Mouse (Mus musculus) ES-E14 (cell line): ENCODE results near the gene Snap23. TPM values are rescaled to one million over a fixed set of nuclear protein-coding genes. Genes with fewer than 3 reads are reported as not detected.

Source experiments
- DNase-seq: peaks from one replicate; pipeline ENCODE4 v3.0.0-alpha.2; 2013; ENCODE audit warnings: low read depth, low spot score
- H3K27ac ChIP-seq: 2 replicates; pipeline ENCODE4 v1.5.1; 2012; ENCODE audit warnings: low read depth, mild to moderate bottlenecking, low read length, moderate library complexity, mixed read lengths; ENCODE audit not compliant: poor library complexity, insufficient read depth, severe bottlenecking
- H3K36me3 ChIP-seq: 2 replicates; pipeline ENCODE4 v1.6.1; 2012; ENCODE audit warnings: mild to moderate bottlenecking, low read length, moderate library complexity, mixed read lengths; ENCODE audit not compliant: control insufficient read depth, poor library complexity, insufficient read depth, severe bottlenecking
- H3K4me1 ChIP-seq, 2 experiments: fragments of 150-350 bp in 1 of 2; sonication (generic) in 1 of 2; 2 replicates each; pipeline ENCODE4 v1.6.1; 2012; ENCODE audit warnings: low read length in 2 of 2, mild to moderate bottlenecking in 1 of 2, mixed read lengths in 1 of 2; ENCODE audit not compliant: control insufficient read depth in 2 of 2, insufficient read depth in 2 of 2, poor library complexity in 1 of 2
- H3K4me3 ChIP-seq, 2 experiments: fragments of 150-350 bp in 1 of 2; sonication (generic) in 1 of 2; 2 replicates each; pipeline ENCODE4 v1.5.1; 2012; ENCODE audit warnings: low read length in 2 of 2, low read depth in 1 of 2, mild to moderate bottlenecking in 1 of 2, mixed read lengths in 1 of 2; ENCODE audit not compliant: insufficient read depth in 1 of 2, poor library complexity in 1 of 2, severe bottlenecking in 1 of 2
- H3K9ac ChIP-seq: 2 replicates; pipeline ENCODE4 v1.6.1; 2012; ENCODE audit warnings: low read depth, mild to moderate bottlenecking, low read length, mixed read lengths; ENCODE audit not compliant: poor library complexity, insufficient read depth, severe bottlenecking
- H3K9me3 ChIP-seq: fragments of 150-350 bp; sonication (generic); 2 replicates; pipeline ENCODE4 v1.6.1; 2012; ENCODE audit warnings: low read depth, mild to moderate bottlenecking, low read length; ENCODE audit not compliant: control insufficient read depth, insufficient read depth
- CHD2 ChIP-seq: IDR thresholded peaks from 2 replicates; pipeline ENCODE4 v1.6.1; 2014; ENCODE audit warnings: mild to moderate bottlenecking, low read depth, low read length, inconsistent platforms
- HCFC1 ChIP-seq: IDR thresholded peaks from 2 replicates; pipeline ENCODE4 v1.6.1; 2012; ENCODE audit warnings: low read length, inconsistent platforms, borderline replicate concordance; ENCODE audit not compliant: insufficient read depth
- MAFK ChIP-seq: IDR thresholded peaks from 2 replicates; pipeline ENCODE4 v1.6.1; 2014; ENCODE audit warnings: mild to moderate bottlenecking, low read depth, low read length, inconsistent platforms; ENCODE audit not compliant: insufficient read depth
- ZC3H11A ChIP-seq: IDR thresholded peaks from 2 replicates; pipeline ENCODE4 v1.6.1; 2012; ENCODE audit warnings: low read depth, mild to moderate bottlenecking, inconsistent platforms, low read length, borderline replicate concordance
- ZNF384 ChIP-seq: IDR thresholded peaks from 2 replicates; pipeline ENCODE4 v1.6.1; 2012; ENCODE audit warnings: low read depth, low read length, inconsistent platforms
- in situ Hi-C, 2 experiments: fragments of 600-800 bp; cut with MboI; formaldehyde crosslinking; loops; one replicate each; pipeline ENCODE4 v1.15.1; 2025; ENCODE audit warnings: low sequenced_read_pairs in 2 of 2, inconsistent platforms in 1 of 2; ENCODE audit not compliant: unreplicated experiment in 2 of 2
- total RNA-seq: library from RNA; depleted of rRNA; stranded (reverse); fragments of 300-350 nt; gene quantifications from 2 replicates; pipeline ENCODE4 v1.2.3, GENCODE M21; 2012

Gene Snap23
- total RNA-seq, 1 experiment = 40.0 TPM

DNA sequence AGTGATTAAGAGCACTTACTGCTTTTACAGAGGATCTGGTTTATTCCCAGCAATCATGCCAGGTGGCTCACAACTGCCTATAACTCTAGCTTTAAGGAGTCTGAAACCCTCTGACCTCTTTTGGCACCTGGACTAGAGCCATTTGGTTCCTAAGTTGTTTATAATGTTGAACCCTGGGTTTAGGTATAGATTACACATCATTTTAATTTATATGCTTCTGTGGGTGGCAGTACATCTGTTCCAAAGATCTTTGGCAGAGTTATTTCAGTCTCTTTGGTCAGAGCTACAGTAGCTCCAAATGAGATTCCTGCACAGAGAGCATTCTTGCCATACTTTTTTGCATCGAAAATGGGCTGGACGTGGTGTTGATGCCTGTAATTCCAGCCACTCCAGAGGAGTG lies 30.3 kb downstream of the Snap23 start:
- Histone ChIP-seq H3K4me3 (no peak overlapping the region), H3K9ac (no peak overlapping the region), H3K4me1 (no peaks in the 10 kb centered on the region), H3K9me3 (no peaks in the 10 kb centered on the region), H3K36me3 (peaks cover 2% of the 10 kb centered on the region; the same call in 1 of the 2 replicates), H3K27ac (no peak overlapping the region)
- in situ Hi-C loops = no loop called here
- no peak for TF ChIP-seq ZNF384
- no peak for TF ChIP-seq CHD2
- TF ChIP-seq HCFC1 = no peak
- no peak for TF ChIP-seq ZC3H11A
- no peak for TF ChIP-seq MAFK
- DNase-seq = no peak

DNA sequence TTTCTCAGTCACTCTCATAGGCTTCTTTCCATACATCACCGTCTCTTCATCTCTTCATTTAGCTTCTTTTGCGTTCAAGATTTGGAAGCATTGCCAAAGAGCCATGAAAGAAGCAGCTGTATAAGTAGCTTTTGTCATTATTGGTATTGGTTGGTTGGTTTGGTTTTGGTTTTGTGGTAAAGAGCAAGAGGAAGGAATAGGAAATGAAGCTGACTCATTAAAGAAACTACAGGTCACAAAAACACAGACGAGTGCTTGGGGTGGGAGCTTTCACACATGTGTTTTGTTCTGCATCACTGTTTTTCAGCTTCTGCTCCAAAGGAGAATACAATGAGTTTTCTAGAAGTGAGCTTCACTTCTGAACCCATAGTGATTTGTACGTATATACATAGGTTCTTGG lies 32.0 kb downstream of the Snap23 start:
- H3K4me3 ChIP-seq = no peak overlapping the region
- H3K9me3 ChIP-seq = no peaks in the 10 kb centered on the region
- in situ Hi-C loops = no loop called here
- H3K36me3 ChIP-seq = peaks cover 2% of the 10 kb centered on the region; the same call in 1 of the 2 replicates
- H3K27ac ChIP-seq = no peak overlapping the region
- no peak for DNase-seq
- TF ChIP-seq ZC3H11A = no peak
- no peak overlapping the region for H3K9ac ChIP-seq
- no peaks in the 10 kb centered on the region for H3K4me1 ChIP-seq

DNA sequence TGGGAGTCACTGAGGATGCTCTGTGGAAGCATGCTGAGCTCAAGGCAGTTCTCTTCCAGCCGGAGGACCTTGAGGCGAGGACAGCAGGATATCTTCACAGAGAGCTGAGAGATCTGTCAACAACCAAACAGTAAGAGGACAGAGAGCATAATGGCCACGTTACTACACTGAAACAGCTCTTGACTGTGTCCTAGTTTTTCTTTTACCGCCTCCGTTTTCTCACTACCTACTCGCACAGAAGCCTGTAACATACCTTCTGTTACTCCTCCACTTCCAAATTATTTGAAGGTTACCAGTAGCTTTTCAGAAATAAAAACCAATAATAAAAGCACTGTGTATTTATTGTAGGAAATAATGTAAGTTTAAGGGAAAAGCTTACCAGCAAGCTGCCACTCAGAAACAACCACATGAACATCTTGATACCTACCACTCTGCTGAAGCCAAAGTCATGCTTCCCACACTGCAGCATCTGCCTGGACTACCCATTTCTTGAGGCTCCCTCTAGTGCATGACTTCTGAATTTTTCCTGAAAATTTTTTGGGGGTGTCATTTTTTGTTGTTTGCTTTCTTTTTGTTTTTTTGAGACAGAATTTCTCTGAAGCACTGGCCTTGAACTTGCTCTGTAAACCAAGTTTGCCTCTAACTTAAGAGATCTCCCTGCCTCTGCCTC lies 38.7 kb downstream of the Snap23 start:
- Histone ChIP-seq H3K9ac (no peak overlapping the region), H3K27ac (no peak overlapping the region), H3K4me1 (0 out of 4 replicates have a peak, but pooled peaks cover 0 to 2% of the 10 kb centered on the region in 2 experiments), H3K36me3 (peaks cover 3% of the 10 kb centered on the region; the same call in 1 of the 2 replicates), H3K4me3 (no peak overlapping the region), H3K9me3 (no peaks in the 10 kb centered on the region)
- TF ChIP-seq CHD2 = no peak
- no peak for TF ChIP-seq HCFC1
- TF ChIP-seq ZC3H11A = no peak
- TF ChIP-seq ZNF384 = no peak
- TF ChIP-seq MAFK = no peak
- DNase-seq = no peak
- in situ Hi-C loops = no loop called here

DNA sequence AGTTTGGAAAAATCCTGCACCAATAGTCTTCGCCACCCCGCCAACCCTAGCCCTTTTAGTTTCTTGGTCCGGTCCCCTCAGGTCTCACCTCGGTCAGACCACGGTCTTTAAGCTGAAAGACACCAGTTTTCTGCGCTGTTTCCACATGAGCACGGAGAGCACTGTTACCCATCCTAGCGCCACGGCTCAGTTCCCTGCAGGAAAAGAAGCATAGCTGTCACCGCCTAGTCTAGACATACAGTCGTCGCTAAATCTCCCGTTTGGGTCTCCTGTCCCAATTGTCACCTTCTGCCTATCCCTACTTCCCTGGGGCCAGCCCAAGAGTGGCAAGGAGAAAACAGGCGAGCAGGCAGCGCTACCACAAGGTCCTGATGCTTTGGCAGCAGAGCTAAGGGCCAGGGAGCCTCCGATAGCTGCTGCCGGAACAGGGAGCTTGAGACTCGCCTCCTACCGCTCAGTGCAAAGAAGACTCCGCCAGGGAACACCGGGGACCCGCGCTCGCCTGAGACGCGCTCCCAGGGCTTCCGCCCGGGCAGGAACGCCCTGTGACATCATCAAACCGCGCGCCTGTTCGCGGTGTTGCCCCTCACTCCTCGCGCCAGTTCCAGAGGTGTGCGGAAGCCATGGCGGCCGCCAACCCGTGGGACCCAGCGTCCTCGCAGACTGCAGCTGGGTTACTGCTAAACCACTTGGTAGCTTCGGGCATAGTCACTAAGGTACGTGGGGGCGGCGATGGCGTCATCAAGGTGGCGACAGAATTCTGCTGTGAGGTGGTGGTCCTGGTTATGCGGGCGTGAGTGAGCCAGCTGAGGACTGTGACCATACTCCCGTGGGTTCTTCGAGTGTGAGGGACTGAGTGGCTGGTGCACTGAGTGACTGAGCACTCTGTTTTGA lies 41.6 kb downstream of the Snap23 start, which contains the start of the genes Haus2 and Lrrc57:
Haus2 (plus strand) TSS at position 554 of the 894 bp plus-strand sequence.
Lrrc57 (minus strand) TSS at position 691 of the 894 bp plus-strand sequence.
- Histone ChIP-seq H3K36me3 (peaks cover 3% of the 10 kb centered on the region; the same call in 1 of the 2 replicates), H3K4me3 (peak within 1 kb of the TSS; percentile 76 to 79), H3K9ac (peak within 1 kb of the TSS; percentile 78), H3K4me1 (0 out of 4 replicates have a peak, but pooled peaks cover 0 to 2% of the 10 kb centered on the region in 2 experiments), H3K9me3 (no peaks in the 10 kb centered on the region), H3K27ac (peak within 1 kb of the TSS; percentile 30; the same call in 1 of the 2 replicates)
- in situ Hi-C loops = no loop called here
- TF ChIP-seq ZNF384 (no peak), HCFC1 (peak; percentile 81)
- peak; percentile 81 for DNase-seq
